Mouse (Mus musculus): ENCODE results near the gene Timm8a2. TPM values are rescaled to one million over a fixed set of nuclear protein-coding genes. Genes with fewer than 3 reads are reported as not detected.

The Timm8a2 gene
- total RNA-seq, 2 experiments from 2014 or later = 0.38 TPM; not detected in 1

DNA sequence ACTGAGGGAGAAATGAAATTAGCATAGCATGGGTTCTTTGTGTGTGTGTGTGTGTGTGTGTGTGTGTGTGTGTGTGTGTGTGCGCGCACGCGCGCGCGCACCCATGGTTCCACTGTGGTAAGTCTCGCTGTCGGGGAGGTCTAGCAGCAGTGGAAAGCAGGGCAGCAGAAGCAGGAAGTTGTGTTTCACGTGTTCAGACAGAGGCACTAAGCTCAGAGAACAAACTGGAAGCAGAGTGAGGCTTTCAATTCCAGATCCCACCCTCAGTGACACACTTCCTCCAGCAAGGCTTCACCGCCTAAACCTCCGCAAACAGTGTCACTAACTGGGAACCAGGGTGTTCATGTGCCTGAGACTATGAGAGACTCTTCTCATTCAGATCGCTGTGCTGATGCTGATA is 25.0 kb upstream of the Timm8a2 start:
- peak; percentile 23 to 51 for DNase-seq (ENCODE audit: low spot score in 2 of 2)

DNA sequence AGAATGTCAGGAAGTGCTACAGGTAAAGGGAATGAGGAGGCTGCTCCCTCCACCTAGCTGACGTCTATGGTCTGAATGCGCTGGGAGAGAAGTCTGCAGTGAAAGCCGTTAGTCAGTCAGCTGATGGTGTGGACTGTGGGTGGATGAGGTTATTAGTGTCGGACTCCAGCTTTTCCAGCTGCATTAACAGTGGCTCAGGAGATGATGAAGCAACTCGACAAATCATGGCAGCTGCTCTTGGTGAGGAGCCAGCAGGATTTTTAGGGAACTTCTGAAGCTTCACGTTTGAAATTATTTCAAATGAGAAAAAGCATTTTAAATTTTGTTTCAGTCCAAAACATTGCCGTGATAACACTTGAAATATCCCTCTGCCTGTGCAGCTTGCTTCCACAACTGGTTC is 24.2 kb upstream of the Timm8a2 start:
- intact Hi-C loops (cut with DNase I) = no loop called here
- no peak for DNase-seq (ENCODE audit: low spot score in 2 of 2)

More for the DNA sequence above, 25.0 kb upstream of the Timm8a2 start:
- intact Hi-C loops (cut with DNase I) = no loop called here

DNA sequence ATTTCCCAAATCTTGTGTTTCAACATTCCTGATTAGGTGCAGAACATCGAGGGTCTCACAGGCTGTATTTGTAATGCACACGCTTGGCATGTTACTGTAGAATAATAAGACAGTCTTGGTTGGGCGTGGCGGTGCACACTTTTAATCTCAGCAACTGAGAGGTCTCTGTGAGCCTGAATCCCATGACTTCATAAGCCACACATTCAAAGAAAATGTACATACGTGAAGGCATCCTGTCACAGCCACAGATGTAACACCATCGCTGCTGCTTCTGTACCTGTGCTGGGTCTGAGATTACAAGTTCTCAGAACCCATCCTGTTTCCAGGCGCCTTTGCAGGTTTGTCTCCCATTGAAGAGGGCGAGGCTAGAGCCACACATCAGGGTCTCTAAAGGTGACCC is 22.7 kb upstream of the Timm8a2 start:
- DNase-seq (ENCODE audit: low spot score in 2 of 2) = no peak
- intact Hi-C loops (cut with DNase I) = no loop called here

DNA sequence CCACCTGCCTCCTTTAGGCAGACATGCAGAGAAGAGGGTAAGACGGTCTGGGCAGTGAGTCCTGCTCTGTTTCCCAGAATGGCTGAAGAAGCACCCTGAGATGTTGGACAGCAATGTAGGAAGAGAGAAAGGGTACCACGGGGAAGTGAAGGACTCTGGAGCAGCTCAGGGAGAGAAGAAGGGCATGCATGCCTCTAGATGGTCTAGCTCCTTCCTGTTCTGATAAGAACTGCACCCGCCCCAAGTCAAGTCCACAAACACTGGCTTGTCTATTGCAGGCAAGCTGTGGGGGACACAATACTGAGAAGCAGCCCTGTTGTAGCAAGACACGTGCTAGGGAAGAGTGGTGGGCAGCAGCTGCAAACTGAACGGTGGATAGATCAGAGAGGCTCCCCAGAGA is 22.3 kb upstream of the Timm8a2 start:
- intact Hi-C loops (cut with DNase I) = no loop called here
- no peak for DNase-seq (ENCODE audit: low spot score in 2 of 2)

DNA sequence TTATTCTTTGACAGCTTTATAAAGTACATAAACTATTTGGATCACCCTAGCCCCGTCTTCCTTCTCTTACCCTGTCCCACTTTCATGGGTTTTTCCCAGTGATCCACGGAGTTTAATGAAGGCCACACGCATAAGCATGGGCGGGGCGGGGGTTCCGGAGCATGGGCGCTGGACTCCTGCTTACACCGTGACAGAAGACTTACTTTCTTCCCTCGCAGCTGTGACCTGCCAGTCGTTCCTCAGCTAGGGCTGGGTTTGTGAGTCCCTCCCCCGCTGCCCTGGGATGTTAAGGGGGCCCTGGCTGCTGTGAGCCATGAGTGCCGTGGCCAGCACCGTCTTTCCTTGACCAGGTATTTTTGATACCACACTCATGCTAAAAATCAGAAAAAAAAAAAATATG is 21.7 kb upstream of the Timm8a2 start:
- intact Hi-C loops (cut with DNase I) = no loop called here
- no peak for DNase-seq (ENCODE audit: low spot score in 2 of 2)

DNA sequence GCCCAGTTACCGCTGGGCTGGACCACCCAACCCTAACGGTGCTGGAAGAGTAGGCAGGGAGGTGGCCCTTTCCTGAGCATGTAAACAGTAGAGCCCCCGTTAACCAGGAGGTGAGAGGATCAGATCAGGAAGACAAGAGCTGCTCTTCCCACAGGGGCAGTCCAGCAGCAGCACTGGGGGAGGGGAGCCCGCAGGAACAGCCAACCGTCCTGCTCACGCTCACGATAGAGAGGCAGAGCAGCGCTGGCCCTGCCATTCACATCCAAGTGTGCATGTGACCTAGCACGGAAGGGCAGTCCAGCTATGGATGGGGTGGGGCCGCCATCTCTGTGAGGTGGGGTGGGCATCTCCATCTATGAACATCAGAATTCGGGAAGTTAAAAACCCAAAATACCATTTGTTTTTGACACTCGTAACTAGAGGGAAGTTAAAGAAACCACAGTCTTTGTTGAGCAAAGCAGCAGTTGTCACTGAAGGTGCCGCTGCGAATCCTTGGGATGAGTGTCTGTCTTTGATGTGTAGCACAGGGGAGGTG is 21.0 kb upstream of the Timm8a2 start:
- no peak for DNase-seq (ENCODE audit: low spot score in 2 of 2)
- intact Hi-C loops (cut with DNase I) = no loop called here

DNA sequence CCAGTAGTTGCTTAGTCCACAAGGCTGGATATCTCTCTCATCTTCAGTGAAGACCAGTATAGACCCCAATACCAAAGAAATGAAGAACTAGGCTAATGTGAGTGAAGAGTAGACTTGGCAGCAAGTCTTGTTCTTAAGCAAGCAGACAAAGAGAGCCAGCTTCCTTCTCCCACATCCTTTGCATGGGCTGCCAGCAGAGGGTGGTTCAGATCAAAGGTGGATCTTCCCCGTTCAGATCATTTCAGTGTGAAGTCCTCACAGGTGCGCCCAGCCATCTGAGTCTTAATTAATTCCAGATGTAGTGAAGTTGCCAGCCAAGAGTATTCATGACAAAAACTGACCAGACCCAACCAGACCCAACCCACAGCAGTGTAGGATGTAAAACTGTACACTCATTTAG is 16.5 kb upstream of the Timm8a2 start:
- intact Hi-C loops (cut with DNase I) = no loop called here
- no peak for DNase-seq (ENCODE audit: low spot score in 2 of 2)

DNA sequence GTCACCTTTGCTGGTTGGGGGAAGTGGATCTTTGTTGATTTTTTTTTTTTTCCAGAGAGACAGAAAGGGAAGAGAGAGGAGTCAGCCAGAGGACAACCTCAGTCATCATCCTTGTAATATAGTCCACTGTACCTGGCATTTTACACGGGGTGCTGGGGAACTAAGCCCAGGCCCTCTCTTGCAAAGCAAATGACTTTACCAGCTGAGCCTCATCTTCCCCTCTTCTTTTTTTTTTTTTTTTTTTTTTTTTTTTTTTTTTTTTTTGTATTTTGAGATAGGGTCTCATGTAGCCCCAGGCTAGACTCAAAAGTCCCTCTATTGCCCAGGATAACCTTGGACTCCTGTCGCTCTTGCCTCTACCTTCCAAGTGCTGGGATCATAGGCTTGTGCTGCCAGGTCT is 15.1 kb upstream of the Timm8a2 start:
- intact Hi-C loops (cut with DNase I) = no loop called here
- DNase-seq (ENCODE audit: low spot score in 2 of 2) = no peak

DNA sequence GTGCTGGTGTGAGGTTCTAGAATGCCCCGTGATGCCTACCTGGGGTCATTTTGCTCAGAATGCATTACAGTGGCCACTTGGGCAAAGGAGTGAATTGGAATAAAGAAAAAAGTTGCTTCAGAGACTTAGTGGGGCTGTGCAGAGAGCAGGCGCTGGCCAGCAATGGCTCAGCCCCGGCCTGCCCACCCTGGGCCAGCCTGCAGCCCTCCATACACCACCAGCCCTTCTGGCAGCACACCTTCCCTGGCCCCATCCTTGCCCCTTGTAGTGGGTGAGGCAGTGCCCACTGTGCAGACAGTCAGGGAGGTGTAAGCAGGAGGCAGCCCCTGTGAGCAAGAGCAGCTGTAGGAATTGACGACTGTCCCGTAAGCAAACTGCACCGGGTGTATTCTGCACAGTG is 13.9 kb upstream of the Timm8a2 start:
- no peak for DNase-seq (ENCODE audit: low spot score in 2 of 2)
- intact Hi-C loops (cut with DNase I) = no loop called here

DNA sequence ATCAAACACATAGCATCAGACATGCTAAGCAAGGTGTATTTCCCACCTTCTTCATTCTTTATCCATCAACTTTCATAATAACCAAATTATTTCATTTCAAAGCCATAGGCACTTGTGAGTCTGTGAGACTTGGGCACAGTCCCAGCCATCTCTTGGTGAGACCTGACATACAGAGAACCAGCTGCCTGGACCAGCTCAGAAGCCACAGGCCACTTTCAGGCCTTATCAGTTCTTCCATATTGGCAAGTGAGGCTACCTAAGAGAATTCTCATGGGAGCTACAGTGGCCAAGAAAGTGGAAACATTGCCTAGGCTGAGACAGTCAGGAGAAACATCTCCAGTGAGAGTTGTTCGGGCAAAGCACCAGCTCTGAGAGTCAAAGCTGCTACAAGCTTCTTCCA is 11.4 kb upstream of the Timm8a2 start:
- intact Hi-C loops (cut with DNase I) = no loop called here

DNA sequence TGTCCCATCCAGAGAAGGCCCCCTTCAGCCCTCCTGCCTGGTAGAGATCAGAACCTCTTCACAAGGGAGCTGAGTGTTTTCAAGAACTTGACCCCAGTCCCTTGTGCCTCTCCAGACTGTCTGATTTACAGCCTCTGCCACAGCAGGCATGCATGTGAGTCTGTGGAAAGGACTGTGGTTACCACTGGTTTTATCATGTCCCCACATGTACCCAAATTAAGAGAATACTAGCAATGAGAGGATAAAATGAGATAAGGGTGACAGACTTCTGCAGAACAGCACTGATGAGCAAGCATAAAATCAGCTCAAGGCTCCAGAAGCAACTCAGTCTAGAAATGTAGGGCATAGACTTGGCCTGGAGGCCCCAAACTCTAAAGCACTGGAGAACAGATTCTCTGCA is 10.5 kb upstream of the Timm8a2 start:
- no peak for DNase-seq (ENCODE audit: low spot score in 2 of 2)
- intact Hi-C loops (cut with DNase I) = no loop called here

More for the DNA sequence above, 11.4 kb upstream of the Timm8a2 start:
- no peak for DNase-seq (ENCODE audit: low spot score in 2 of 2)

DNA sequence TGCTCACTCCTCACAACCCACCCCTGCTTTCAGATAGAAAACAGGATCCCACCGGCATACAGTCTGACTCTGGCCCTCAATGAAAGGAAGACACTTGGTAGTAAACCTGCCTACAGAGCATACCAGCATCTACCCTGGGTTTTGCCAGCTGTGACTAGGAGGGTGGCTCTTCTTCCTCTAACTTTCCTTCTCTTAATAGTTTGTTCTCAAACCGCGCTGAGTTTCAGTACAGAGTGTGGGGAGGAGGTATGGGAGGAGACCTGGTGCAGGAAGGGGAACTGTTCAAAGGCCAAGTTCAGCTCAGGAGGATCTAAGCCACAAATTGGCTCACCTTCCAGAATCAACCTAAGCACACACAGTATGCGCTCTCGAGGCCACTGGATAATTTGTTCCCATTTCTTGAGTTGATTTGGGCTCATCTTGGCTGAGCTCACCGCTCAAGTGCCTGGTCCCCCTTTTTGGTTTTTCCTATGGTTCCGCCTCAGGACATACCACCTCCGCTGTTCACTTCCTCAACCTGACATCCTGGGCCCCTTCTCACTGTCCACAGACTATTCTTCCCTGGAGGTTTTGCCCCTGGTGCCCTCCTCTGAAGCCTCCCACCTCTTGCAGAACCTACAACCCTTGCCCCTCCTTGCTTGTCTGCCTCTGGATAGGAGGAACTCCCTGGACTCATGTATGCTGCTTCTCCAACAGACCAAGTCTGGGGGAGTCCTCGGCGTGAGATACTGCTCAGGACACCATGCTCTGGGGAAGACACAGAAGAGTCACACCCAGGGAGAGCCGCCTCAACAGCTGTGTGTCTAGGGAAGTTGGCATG is 5.3 kb upstream of the Timm8a2 start:
- intact Hi-C loops (cut with DNase I) = no loop called here
- peak in 1 of 2 experiments; percentile 17 for DNase-seq (ENCODE audit: low spot score in 2 of 2)

DNA sequence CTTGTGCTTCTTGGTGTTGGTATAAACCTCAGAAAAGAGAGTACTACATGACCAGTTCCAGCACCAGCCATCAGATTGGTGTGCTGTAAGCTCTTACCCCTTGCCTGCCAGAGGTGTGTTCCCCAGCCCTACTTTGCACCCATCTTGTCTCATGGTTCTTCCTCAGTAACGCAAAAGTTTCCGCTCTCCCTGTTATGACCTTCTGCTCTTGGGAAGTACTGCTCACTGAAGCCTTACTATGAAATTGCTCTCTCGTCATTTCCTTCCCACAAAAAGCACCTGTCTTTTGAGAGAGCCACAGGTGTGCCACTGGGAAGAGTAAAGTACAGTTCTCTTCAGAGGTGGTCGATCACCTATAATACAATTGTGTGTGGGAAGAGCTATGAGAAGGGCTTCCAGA is 4.6 kb upstream of the Timm8a2 start:
- no peak for DNase-seq (ENCODE audit: low spot score in 2 of 2)
- intact Hi-C loops (cut with DNase I) = no loop called here

DNA sequence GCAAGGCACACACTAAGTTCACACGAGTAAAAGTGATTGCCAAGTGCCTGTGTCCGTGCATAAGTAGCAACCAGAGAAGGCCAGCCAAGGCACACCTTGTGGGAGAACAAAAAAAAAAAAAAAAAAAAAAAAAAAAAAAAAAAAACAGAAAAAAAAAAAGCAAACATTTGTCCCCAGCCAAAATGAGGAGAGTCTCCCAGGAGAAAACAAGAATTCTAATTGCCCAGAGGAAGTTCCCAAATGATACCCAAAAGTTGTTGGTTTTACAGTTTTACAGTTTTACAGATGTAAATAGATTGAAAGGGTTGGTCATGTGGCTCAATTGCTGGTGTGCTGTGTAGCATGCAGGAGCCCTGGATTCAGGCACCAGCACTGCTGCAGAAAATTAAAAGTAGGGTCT is 2.4 kb upstream of the Timm8a2 start:
- DNase-seq (ENCODE audit: low spot score in 2 of 2) = no peak

DNA sequence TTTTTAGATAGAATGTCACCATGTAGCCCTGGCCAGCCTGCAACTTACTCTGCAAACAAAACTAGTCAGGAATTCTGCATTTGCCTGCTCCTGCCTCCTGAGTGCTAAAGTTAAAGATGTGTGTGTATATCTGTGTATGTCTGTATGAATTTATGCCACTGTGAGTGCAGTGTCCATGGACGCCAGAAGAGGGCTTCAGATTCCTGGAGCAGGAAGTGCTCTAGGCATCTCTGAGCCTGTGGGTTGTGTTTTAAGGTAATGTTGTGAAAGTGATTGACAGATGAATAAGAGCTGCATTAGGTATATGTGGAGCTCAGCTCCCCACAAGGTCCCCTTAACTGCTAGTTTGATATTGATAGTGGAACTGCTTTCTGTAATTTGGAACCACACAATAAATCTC is 707 bp downstream of the Timm8a2 start:
- DNase-seq (ENCODE audit: low spot score in 2 of 2) = no peak

More for the DNA sequence above, 2.4 kb upstream of the Timm8a2 start:
- intact Hi-C loops (cut with DNase I) = no loop called here

DNA sequence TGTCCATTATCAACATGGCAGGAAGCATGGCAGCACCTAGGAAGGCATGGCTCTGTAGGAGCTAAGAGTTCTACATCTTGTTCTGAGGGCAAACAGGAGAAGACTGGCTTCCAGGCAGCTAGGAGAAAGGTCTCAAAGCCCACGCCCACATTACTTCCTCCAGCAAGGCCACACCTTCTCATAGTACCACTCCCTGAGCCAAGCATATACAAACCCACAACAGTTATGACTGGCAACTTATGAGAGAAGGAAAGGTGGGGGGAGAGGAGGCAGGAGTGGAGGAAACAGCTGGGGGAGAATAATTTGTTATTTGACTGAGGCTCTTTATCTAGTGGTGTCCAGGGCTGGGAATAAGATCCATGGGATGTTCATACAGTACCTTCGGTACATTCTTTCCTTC is 1.4 kb downstream of the Timm8a2 start:
- no peak for DNase-seq (ENCODE audit: low spot score in 2 of 2)
- intact Hi-C loops (cut with DNase I) = no loop called here

More for the DNA sequence above, 707 bp downstream of the Timm8a2 start:
- intact Hi-C loops (cut with DNase I) = no loop called here

DNA sequence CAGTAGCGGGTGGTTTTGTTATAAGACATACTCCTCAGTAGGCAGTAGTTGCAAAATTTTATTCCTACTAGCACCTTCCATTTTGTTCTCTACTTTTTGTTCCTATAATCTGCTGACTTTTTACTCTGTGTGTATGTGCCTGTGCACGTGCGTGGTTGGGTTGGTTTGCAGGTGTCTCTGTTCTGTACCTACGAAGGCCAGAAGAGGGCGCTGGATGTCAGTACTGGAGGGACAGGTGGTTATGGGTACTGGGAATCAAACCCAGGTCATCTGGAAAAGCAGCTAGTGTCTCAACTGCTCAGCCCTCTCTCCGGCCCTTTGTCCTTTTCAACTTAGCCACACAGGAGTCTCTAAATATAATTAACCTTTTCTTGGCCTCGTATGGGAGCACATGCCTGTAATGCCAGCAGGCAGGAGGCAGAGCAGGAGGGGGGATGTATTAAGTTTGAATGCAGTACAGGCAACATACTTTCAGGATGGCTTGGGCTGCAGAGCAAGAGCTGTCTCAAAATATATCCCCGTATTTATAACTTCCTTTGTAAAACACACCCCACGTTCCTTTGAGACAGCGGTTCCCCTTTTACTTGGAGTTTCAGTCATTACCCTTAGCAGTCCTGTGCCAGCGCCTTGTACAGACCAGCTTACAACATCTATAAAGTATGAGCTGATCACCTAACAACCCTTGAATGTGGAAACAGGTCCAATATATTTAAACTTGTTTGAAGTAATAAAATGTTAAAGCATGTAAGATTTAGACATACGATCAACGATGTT is 4.6 kb downstream of the Timm8a2 start:
- intact Hi-C loops (cut with DNase I) = no loop called here
- no peak for DNase-seq (ENCODE audit: low spot score in 2 of 2)

DNA sequence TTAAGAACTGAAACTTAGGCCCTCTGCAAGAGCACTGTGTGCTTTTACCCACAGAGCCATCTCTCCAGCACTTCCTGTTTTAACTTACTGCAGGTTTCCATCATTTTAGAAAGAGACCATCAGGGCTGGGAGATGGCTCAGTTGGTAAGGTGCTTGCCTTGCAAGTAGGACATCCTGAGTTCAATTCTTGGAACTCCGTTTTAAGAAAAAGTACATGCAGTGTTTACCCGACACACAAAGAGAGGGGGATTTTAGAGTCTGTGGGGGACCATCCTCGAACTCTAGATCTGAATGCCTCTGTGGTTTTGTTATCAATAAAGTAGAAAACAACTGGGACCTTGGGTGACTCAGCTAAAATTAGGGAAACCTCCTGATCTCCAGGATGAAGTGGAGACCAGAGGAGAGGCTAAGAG is 6.9 kb downstream of the Timm8a2 start:
- no peak for DNase-seq (ENCODE audit: low spot score in 2 of 2)
- intact Hi-C loops (cut with DNase I) = no loop called here

DNA sequence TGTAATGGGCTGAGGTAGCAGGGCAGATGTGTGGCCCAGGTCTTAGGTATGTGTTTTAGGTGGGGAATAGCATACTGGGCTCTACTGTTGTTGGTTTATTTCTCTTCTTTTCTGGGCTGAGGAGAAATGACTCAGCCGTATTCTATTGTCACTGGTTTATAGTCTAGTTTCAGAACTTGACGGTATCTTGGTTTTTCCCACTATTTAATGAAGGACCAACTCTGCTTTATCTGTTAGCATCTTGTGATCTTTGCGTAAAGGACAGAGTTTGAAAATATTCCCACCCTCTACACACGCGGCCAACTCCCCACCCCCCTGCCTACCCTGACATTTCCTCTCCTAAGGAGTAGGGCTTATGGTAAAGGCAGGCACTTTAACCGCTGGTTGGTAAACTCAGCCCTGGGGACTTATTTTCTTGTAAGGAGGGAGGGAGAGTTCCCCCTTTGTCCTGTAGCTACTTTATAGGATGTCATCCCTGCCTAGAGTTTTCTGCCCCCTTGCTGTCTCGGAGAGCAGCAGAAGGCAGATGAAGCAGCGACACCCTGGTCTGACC is 7.7 kb downstream of the Timm8a2 start:
- no peak for DNase-seq (ENCODE audit: low spot score in 2 of 2)

DNA sequence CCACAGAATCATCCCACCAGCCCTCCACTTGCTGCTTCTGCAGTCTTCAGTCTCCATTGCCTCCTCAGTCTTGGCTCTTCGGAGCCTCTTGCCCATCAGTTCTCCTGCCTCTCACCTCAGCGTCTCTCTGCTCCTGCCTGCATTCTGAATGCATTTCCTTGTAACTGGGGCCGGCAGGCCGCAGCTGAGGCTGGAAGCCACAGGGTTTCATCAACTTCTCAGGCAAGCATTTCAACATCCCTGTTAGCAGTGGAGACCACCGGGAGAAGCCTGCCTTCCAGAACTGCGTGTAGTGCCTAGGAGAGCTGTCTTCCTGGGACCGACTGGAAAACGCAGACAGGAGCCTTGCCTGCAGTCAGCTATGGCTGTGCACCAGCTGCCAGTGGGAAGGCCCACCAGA is 13.3 kb downstream of the Timm8a2 start:
- intact Hi-C loops (cut with DNase I) = no loop called here
- no peak for DNase-seq (ENCODE audit: low spot score in 2 of 2)

More for the DNA sequence above, 7.7 kb downstream of the Timm8a2 start:
- intact Hi-C loops (cut with DNase I) = no loop called here
